Mouse (Mus musculus) lung, adult 10 weeks (tissue): Measurements from ENCODE around the gene Chd1. TPM values are rescaled to one million over a fixed set of nuclear protein-coding genes. Genes with fewer than 3 reads are reported as not detected.

Experiments used
- polyA plus RNA-seq: library from polyadenylated mRNA; stranded (reverse); fragments of 350-450 nt; fragmentation: Illumina TruSeq; extraction: RNeasy Lipid Tissue Mini Kit (QIAGEN cat#74804); gene quantifications from one replicate; pipeline ENCODE4 v1.2.3, GENCODE M21; 2014; ENCODE audit warnings: low read depth, low replicate concordance; ENCODE audit not compliant: insufficient read depth

Chd1 gene
- 5.7 TPM for polyA plus RNA-seq

DNA sequence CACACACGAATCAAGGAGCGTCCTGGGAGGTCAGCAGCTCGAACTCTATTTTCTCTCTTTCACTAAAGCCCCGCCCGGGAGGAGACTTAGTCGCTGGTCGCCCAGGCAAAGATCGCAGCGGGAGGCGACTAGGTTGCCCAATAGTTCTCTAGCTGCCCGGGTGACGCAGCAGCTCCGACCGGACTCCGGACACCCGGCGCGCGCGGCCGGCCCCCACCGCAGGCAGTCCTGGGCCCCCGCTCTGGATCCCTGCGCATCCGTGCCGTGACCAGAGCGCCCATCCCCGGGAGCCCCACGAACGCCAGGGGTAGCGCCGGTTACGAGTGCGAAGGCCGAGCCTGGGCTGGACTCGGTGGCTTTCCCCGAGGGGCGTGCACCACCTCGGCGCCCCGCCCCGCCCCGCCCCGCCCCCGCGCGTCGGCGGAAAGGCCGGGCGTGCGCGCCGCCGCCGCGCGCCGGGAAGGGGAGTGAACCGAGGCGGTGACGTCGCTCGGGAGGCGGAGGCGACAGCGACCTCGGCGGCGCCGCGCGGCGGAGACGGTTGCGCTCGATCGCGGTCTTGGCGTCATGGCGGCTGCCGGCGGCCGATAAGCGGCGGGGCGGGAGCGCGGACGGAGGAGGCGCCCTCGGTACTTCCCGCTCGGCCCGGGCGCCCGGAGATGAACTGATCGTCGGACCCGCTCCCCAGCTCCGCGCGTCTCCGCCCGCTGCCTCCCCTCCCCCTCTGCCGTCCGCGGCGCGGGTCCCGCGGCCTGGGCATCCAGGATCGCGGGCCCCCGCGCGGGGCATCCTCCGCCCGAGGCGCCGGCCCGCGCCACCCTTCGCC, at the start of gene Chd1:
TSS of gene Chd1 (plus strand) at position 493 of the 826 bp plus-strand sequence.

Other genes starting within 250 kb of the Chd1 start
- gene Psmb1, start 205.2 kb upstream of the Chd1 start, polyA plus RNA-seq = 160 TPM
- gene Tbp, start 205.1 kb upstream of the Chd1 start, polyA plus RNA-seq = 15.7 TPM
- 20.1 TPM for gene Pdcd2, start 177.7 kb upstream of the Chd1 start, polyA plus RNA-seq
- 1.5 TPM for gene Prdm9, start 140.6 kb upstream of the Chd1 start, polyA plus RNA-seq
- 12.6 TPM for gene Rgmb, start 126.1 kb downstream of the Chd1 start, polyA plus RNA-seq